Mouse (Mus musculus): ENCODE data around the gene Pimreg. TPM values are rescaled to one million over a fixed set of nuclear protein-coding genes. Genes with fewer than 3 reads are reported as not detected.

Pimreg gene
- 0.61 and 0.92 TPM in 2 replicates for polyA plus RNA-seq (2012; rRNA removed)

GRCm38 (mm10) chr11:72041768-72042607 is at the start of gene Pimreg:
TSS of gene Pimreg (plus strand) at chr11:72042032.
- Histone ChIP-seq H3K4me1 (ENCODE audit: control insufficient read depth, insufficient read depth, low read length) (peaks cover 4% of the 10 kb centered on the region; the same call in 1 of the 2 replicates), H3K4me3 (ENCODE audit: insufficient read depth, low read length) (peak within 1 kb of the TSS; percentile 40), H3K27ac (ENCODE audit: insufficient read depth, low read length) (no peak within 1 kb of the TSS)
- no peak for TF ChIP-seq CTCF (IDR thresholded peaks at IDR 0.05; ENCODE audit: extremely low read depth, insufficient read depth, low read length)
- TF ChIP-seq POLR2A (IDR thresholded peaks at IDR 0.05; ENCODE audit: extremely low read depth, insufficient read depth, low read length), result 0 out of 2 replicates have a peak, but pooled peaks have one; percentile 41

GRCm38 (mm10) chr11:71992438-71992837 is 49.4 kb upstream of the Pimreg start:
- no peak for TF ChIP-seq CTCF (IDR thresholded peaks at IDR 0.05; ENCODE audit: extremely low read depth, insufficient read depth, low read length)
- H3K4me3 ChIP-seq (ENCODE audit: insufficient read depth, low read length), result no peak overlapping the region
- H3K4me1 ChIP-seq (ENCODE audit: control insufficient read depth, insufficient read depth, low read length), result no peaks in the 10 kb centered on the region
- H3K27ac ChIP-seq (ENCODE audit: insufficient read depth, low read length), result no peak overlapping the region

GRCm38 (mm10) chr11:71995968-71996511 is 45.8 kb upstream of the Pimreg start:
- H3K4me1 ChIP-seq (ENCODE audit: control insufficient read depth, insufficient read depth, low read length), result no peaks in the 10 kb centered on the region
- no peak overlapping the region for H3K4me3 ChIP-seq (ENCODE audit: insufficient read depth, low read length)
- no peak overlapping the region for H3K27ac ChIP-seq (ENCODE audit: insufficient read depth, low read length)
- TF ChIP-seq CTCF (IDR thresholded peaks at IDR 0.05; ENCODE audit: extremely low read depth, insufficient read depth, low read length) (no peak), POLR2A (IDR thresholded peaks at IDR 0.05; ENCODE audit: extremely low read depth, insufficient read depth, low read length) (no peak)

GRCm38 (mm10) chr11:71996805-71997204 is 45.0 kb upstream of the Pimreg start:
- Histone ChIP-seq H3K4me3 (ENCODE audit: insufficient read depth, low read length) (no peak overlapping the region), H3K4me1 (ENCODE audit: control insufficient read depth, insufficient read depth, low read length) (no peaks in the 10 kb centered on the region), H3K27ac (ENCODE audit: insufficient read depth, low read length) (no peak overlapping the region)
- no peak for TF ChIP-seq POLR2A (IDR thresholded peaks at IDR 0.05; ENCODE audit: extremely low read depth, insufficient read depth, low read length)
- TF ChIP-seq CTCF (IDR thresholded peaks at IDR 0.05; ENCODE audit: extremely low read depth, insufficient read depth, low read length), result no peak

GRCm38 (mm10) chr11:72000194-72000593 is 41.6 kb upstream of the Pimreg start:
- Histone ChIP-seq H3K27ac (ENCODE audit: insufficient read depth, low read length) (no peak overlapping the region), H3K4me3 (ENCODE audit: insufficient read depth, low read length) (no peak overlapping the region), H3K4me1 (ENCODE audit: control insufficient read depth, insufficient read depth, low read length) (no peaks in the 10 kb centered on the region)
- TF ChIP-seq CTCF (IDR thresholded peaks at IDR 0.05; ENCODE audit: extremely low read depth, insufficient read depth, low read length), result no peak
- no peak for TF ChIP-seq POLR2A (IDR thresholded peaks at IDR 0.05; ENCODE audit: extremely low read depth, insufficient read depth, low read length)

GRCm38 (mm10) chr11:72002138-72002853 is 39.5 kb upstream of the Pimreg start:
- peak; percentile 41; the same call in 1 of the 2 replicates for TF ChIP-seq CTCF (IDR thresholded peaks at IDR 0.05; ENCODE audit: extremely low read depth, insufficient read depth, low read length)
- TF ChIP-seq POLR2A (IDR thresholded peaks at IDR 0.05; ENCODE audit: extremely low read depth, insufficient read depth, low read length), result no peak
- H3K4me3 ChIP-seq (ENCODE audit: insufficient read depth, low read length), result no peak overlapping the region

GRCm38 (mm10) chr11:72003171-72003570 is 38.7 kb upstream of the Pimreg start:
- TF ChIP-seq CTCF (IDR thresholded peaks at IDR 0.05; ENCODE audit: extremely low read depth, insufficient read depth, low read length) (no peak), POLR2A (IDR thresholded peaks at IDR 0.05; ENCODE audit: extremely low read depth, insufficient read depth, low read length) (no peak)
- Histone ChIP-seq H3K4me1 (ENCODE audit: control insufficient read depth, insufficient read depth, low read length) (no peaks in the 10 kb centered on the region), H3K27ac (ENCODE audit: insufficient read depth, low read length) (no peak overlapping the region), H3K4me3 (ENCODE audit: insufficient read depth, low read length) (no peak overlapping the region)

More at GRCm38 (mm10) chr11:72002138-72002853, 39.5 kb upstream of the Pimreg start:
- Histone ChIP-seq H3K27ac (ENCODE audit: insufficient read depth, low read length) (no peak overlapping the region), H3K4me1 (ENCODE audit: control insufficient read depth, insufficient read depth, low read length) (no peaks in the 10 kb centered on the region)

GRCm38 (mm10) chr11:72005547-72005946 is 36.3 kb upstream of the Pimreg start:
- no peak overlapping the region for H3K27ac ChIP-seq (ENCODE audit: insufficient read depth, low read length)
- TF ChIP-seq POLR2A (IDR thresholded peaks at IDR 0.05; ENCODE audit: extremely low read depth, insufficient read depth, low read length), result no peak
- TF ChIP-seq CTCF (IDR thresholded peaks at IDR 0.05; ENCODE audit: extremely low read depth, insufficient read depth, low read length), result no peak
- no peak overlapping the region for H3K4me3 ChIP-seq (ENCODE audit: insufficient read depth, low read length)
- no peaks in the 10 kb centered on the region for H3K4me1 ChIP-seq (ENCODE audit: control insufficient read depth, insufficient read depth, low read length)

- peaks cover 3% of the 10 kb centered on the region; the same call in 1 of the 2 replicates for H3K4me1 ChIP-seq (ENCODE audit: control insufficient read depth, insufficient read depth, low read length)
- no peak for TF ChIP-seq CTCF (IDR thresholded peaks at IDR 0.05; ENCODE audit: extremely low read depth, insufficient read depth, low read length)
- no peak for TF ChIP-seq POLR2A (IDR thresholded peaks at IDR 0.05; ENCODE audit: extremely low read depth, insufficient read depth, low read length)
- no peak overlapping the region for H3K27ac ChIP-seq (ENCODE audit: insufficient read depth, low read length)
- H3K4me3 ChIP-seq (ENCODE audit: insufficient read depth, low read length), result no peak overlapping the region
Measured at GRCm38 (mm10) chr11:72010367-72010766, 31.5 kb upstream of the Pimreg start.
